Mouse (Mus musculus): ENCODE measurements at regions not wholly inside any gene's neighbourhood (a gene's known extent, or its start where the extent isn't known, plus 50 kb on each side); places are given as distances from the start of the nearest gene placed in this dataset.
A peak's percentile ranks its signal among the peaks of the same experiment; 100 is the strongest.

DNA sequence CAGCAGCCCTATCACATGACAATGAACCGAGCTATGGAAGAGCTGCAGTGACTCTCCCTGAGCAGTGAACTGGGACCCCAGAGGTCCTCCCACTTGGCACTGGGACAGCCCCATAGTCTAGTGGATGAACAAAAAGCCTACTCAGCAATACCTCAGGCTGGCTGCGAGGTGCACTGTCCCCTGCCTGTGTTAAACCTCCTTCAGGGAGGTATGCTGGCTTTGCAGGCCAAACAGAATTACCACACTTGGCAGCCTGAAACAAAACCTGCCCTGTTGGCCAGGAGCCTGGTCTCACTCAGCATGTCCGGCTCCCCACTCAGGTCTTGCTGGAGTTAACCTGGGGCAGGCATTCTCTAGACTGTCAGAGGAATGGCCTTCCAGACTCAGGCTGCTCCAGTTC, 189.9 kb upstream of the Ppp2r2d start:
- WGBS = 52% methylated on average over 3 of the region's 3 CpGs
- Histone ChIP-seq H3K4me3 (replicated peaks; ENCODE audit: low read length) (no peak overlapping the region), H3K9ac (ENCODE audit: low read length) (no peak overlapping the region; the same call in 1 of the 2 replicates), H3K4me1 (ENCODE audit: control insufficient read depth, insufficient read depth, low read length) (peaks cover 5% of the 10 kb centered on the region; the same call in 1 of the 2 replicates), H3K9me3 (replicated peaks; ENCODE audit: control insufficient read depth, low read length) (peaks cover 4% of the 10 kb centered on the region; the same call in 1 of the 2 replicates), H3K4me2 (ENCODE audit: low read depth, low read length) (no peak overlapping the region), H3K27me3 (ENCODE audit: control insufficient read depth, insufficient read depth, low read length) (no peaks in the 10 kb centered on the region), H3K36me3 (ENCODE audit: control insufficient read depth, insufficient read depth, low read length) (no peaks in the 10 kb centered on the region), H3K27ac (ENCODE audit: low read length) (no peak overlapping the region)
- ATAC-seq (ENCODE audit: insufficient read depth, low FRiP score) = 0 out of 2 replicates have a peak, but pooled peaks have one; percentile 13

DNA sequence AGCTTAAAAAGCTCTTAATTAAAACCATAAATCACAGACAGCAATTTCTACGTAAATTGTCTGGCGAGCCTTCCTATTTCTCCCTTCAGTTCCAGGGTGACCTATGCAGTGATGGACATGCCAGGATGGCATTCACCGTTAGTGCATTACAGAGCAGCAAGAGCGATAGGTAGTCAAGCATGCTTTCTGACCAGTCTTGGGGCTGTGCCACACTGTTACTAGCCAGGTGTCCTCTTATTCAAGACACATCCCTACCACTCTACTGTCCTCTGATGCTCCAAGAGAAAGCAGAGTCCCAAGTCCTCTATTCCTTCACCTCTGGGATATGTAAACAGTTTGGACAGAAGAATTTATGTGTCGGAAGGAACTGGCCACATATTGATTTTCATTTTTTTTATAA, 194.9 kb upstream of the Ppp2r2d start:
- Histone ChIP-seq H3K4me3 (replicated peaks; ENCODE audit: low read length) (no peak overlapping the region), H3K27ac (ENCODE audit: low read length) (no peak overlapping the region), H3K9me3 (replicated peaks; ENCODE audit: control insufficient read depth, low read length) (peaks cover 4% of the 10 kb centered on the region; the same call in 1 of the 2 replicates), H3K27me3 (ENCODE audit: control insufficient read depth, insufficient read depth, low read length) (no peaks in the 10 kb centered on the region), H3K4me2 (ENCODE audit: low read depth, low read length) (no peak overlapping the region), H3K4me1 (ENCODE audit: control insufficient read depth, insufficient read depth, low read length) (peaks cover 4% of the 10 kb centered on the region; the same call in 1 of the 2 replicates), H3K36me3 (ENCODE audit: control insufficient read depth, insufficient read depth, low read length) (no peaks in the 10 kb centered on the region), H3K9ac (ENCODE audit: low read length) (no peak overlapping the region)
- WGBS = 86% methylated on average over 5 of the region's 5 CpGs
- ATAC-seq (ENCODE audit: insufficient read depth, low FRiP score) = no peak

DNA sequence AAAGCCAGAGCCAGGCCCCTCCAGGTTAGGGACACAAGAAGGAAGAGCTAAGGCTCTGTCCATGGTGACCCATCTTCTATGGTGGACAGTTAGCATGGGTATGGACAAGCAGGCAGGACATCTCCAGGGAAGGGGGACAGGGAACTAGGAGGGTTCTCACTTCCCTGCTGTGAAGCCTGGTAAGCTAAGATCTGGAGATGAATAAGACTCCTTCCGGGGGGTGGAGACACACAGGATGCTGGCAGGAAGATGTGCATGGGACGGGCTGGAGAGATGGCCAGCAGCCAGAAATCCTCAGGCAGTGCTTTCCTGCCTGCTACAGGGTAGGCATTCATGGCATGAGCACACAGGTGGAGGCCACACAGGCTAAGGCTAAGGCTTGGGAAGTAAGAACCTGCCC, 198.2 kb upstream of the Ppp2r2d start:
- H3K27me3 ChIP-seq (ENCODE audit: control insufficient read depth, insufficient read depth, low read length) = no peaks in the 10 kb centered on the region
- no peak overlapping the region for H3K27ac ChIP-seq (ENCODE audit: low read length)
- no peak overlapping the region for H3K4me3 ChIP-seq (replicated peaks; ENCODE audit: low read length)
- 63% methylated on average over 2 of the region's 2 CpGs for WGBS
- no peak overlapping the region for H3K4me2 ChIP-seq (ENCODE audit: low read depth, low read length)
- peaks cover 3% of the 10 kb centered on the region; the same call in 1 of the 2 replicates for H3K9me3 ChIP-seq (replicated peaks; ENCODE audit: control insufficient read depth, low read length)
- H3K4me1 ChIP-seq (ENCODE audit: control insufficient read depth, insufficient read depth, low read length) = no peaks in the 10 kb centered on the region
- no peak overlapping the region for H3K9ac ChIP-seq (ENCODE audit: low read length)
- ATAC-seq (ENCODE audit: insufficient read depth, low FRiP score) = no peak
- no peaks in the 10 kb centered on the region for H3K36me3 ChIP-seq (ENCODE audit: control insufficient read depth, insufficient read depth, low read length)

DNA sequence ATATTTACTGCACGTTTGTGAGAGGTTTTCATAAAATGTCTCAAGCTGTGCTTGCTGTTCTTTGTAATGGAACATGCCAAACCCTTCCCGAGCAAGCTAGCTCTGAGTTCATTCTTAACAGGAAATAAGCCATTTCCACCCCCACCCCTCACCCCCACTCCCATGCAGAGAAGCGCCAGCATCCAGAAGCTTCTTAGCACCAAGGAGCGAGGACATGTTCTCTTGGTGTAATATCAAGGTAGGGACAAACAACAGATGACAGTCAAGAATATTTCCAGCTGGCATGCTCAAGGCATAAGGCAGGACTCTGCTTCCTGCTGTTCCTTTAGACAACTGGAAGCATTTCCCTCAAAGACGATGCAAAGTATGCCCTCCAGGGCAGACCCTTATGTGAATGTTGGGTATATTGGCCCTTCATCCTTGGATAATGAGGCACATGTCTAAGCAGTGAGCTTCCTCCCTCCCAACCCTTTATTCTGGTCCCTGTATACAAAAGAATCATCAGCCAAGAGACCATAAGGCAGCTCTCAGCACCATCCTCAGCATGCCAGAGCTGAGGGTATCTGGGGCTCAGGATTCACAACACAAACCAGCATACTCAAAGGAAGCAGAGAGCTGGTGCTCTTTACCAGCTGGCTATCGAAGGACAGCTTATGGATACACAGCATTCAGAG, 205.2 kb upstream of the Ppp2r2d start:
- Histone ChIP-seq H3K9me3 (replicated peaks; ENCODE audit: control insufficient read depth, low read length) (no peaks in the 10 kb centered on the region), H3K4me2 (ENCODE audit: low read depth, low read length) (no peak overlapping the region), H3K4me3 (replicated peaks; ENCODE audit: low read length) (no peak overlapping the region), H3K27me3 (ENCODE audit: control insufficient read depth, insufficient read depth, low read length) (no peaks in the 10 kb centered on the region), H3K4me1 (ENCODE audit: control insufficient read depth, insufficient read depth, low read length) (no peaks in the 10 kb centered on the region), H3K36me3 (ENCODE audit: control insufficient read depth, insufficient read depth, low read length) (no peaks in the 10 kb centered on the region), H3K9ac (ENCODE audit: low read length) (no peak overlapping the region), H3K27ac (ENCODE audit: low read length) (no peak overlapping the region)
- 67% methylated on average over 6 of the region's 6 CpGs for WGBS
- ATAC-seq (ENCODE audit: insufficient read depth, low FRiP score) = no peak

DNA sequence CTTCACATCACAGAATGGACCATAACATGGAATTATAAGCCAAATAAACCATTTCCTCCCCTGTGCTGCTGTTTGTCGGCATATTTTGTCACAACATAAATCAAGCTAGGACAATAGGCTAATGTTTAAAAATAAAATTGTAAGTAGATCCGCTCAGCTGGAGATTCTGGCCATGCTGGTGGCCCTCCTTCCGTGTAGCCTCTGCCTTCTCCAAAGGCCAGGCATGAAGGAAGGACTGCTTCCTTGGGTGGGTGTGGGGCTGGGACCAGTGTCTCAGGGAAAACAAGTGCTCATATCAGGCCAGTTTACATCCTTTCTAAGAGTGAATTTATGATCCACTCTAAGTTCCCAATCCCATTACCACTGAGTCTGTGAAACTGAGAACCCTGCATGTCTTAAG, 206.3 kb upstream of the Ppp2r2d start:
- no peaks in the 10 kb centered on the region for H3K9me3 ChIP-seq (replicated peaks; ENCODE audit: control insufficient read depth, low read length)
- H3K36me3 ChIP-seq (ENCODE audit: control insufficient read depth, insufficient read depth, low read length) = no peaks in the 10 kb centered on the region
- no peak overlapping the region for H3K9ac ChIP-seq (ENCODE audit: low read length)
- H3K4me3 ChIP-seq (replicated peaks; ENCODE audit: low read length) = no peak overlapping the region
- no peak for ATAC-seq (ENCODE audit: insufficient read depth, low FRiP score)
- 60% methylated on average over 3 of the region's 3 CpGs for WGBS
- H3K4me2 ChIP-seq (ENCODE audit: low read depth, low read length) = no peak overlapping the region
- no peak overlapping the region for H3K27ac ChIP-seq (ENCODE audit: low read length)
- no peaks in the 10 kb centered on the region for H3K4me1 ChIP-seq (ENCODE audit: control insufficient read depth, insufficient read depth, low read length)
- H3K27me3 ChIP-seq (ENCODE audit: control insufficient read depth, insufficient read depth, low read length) = no peaks in the 10 kb centered on the region

DNA sequence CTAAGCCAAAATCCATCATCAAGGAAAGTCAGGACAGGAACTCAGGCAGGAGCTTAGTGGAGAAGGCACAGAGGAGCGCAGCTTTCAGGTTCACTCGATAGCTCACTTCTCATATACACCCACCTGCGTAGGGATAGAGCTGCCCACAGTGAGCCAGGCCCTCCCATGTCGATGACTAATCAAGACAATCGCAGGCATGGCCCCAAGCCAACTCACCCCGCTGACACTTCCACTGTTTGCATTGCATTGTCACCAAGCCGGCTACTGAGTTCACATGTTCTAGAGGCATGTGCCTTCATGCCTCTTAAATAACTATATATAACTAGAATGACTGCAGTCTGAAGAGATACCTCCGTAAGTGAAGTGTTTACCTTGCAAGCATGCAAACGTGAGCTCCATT, 219.8 kb upstream of the Ppp2r2d start:
- Histone ChIP-seq H3K4me2 (ENCODE audit: low read depth, low read length) (no peak overlapping the region), H3K36me3 (ENCODE audit: control insufficient read depth, insufficient read depth, low read length) (no peaks in the 10 kb centered on the region), H3K4me3 (replicated peaks; ENCODE audit: low read length) (no peak overlapping the region), H3K27me3 (ENCODE audit: control insufficient read depth, insufficient read depth, low read length) (no peaks in the 10 kb centered on the region), H3K9me3 (replicated peaks; ENCODE audit: control insufficient read depth, low read length) (no peaks in the 10 kb centered on the region), H3K9ac (ENCODE audit: low read length) (no peak overlapping the region), H3K27ac (ENCODE audit: low read length) (no peak overlapping the region), H3K4me1 (ENCODE audit: control insufficient read depth, insufficient read depth, low read length) (no peaks in the 10 kb centered on the region)
- ATAC-seq (ENCODE audit: insufficient read depth, low FRiP score) = no peak
- 72% methylated on average over 9 of the region's 9 CpGs for whole genome bisulfite sequencing

DNA sequence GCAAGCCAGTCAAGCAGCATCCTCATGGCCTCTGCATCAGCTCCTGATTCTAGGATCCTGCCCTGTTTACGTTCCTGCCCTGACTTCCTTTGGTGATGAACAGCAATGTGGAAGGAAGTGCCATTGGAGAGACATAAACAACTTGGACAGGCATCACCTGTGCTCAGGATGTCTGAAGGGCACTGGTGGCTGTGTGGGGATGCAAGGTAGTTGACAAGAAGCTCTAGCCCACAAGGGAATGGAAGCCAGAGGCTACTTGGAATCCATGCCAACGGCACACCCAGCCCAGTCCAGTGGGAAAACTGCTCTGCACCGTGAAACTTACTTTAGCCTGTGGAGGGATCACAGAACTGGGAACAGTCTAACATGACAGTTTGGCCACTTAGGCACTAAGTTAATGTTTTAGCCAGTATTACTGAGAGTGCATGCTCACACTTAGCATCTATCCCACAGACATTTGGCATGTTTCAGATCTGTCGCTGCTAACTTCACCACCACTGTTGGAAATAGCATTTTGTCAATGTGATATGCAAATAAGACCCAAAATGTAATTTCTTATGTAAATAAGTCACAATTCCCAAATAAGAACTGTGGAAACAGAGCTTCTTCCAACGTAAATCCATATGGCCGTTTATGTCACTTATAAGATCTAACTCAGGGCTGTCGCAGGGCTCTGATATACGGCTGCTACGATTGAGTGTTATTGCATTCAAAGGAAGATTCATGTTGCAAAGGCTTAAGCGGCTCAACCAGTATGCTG, 223.5 kb upstream of the Tcerg1l start:
- H3K27ac ChIP-seq (ENCODE audit: low read length) = no peak overlapping the region
- H3K9ac ChIP-seq (ENCODE audit: low read length) = no peak overlapping the region
- no peak overlapping the region for H3K4me3 ChIP-seq (replicated peaks; ENCODE audit: low read length)
- no peak for ATAC-seq (ENCODE audit: insufficient read depth, low FRiP score)
- no peaks in the 10 kb centered on the region for H3K4me1 ChIP-seq (ENCODE audit: control insufficient read depth, insufficient read depth, low read length)
- no peaks in the 10 kb centered on the region for H3K27me3 ChIP-seq (ENCODE audit: control insufficient read depth, insufficient read depth, low read length)
- H3K4me2 ChIP-seq (ENCODE audit: low read depth, low read length) = no peak overlapping the region
- no peaks in the 10 kb centered on the region for H3K36me3 ChIP-seq (ENCODE audit: control insufficient read depth, insufficient read depth, low read length)
- no peaks in the 10 kb centered on the region for H3K9me3 ChIP-seq (replicated peaks; ENCODE audit: control insufficient read depth, low read length)
- WGBS = 69% methylated on average over 10 of the region's 10 CpGs

DNA sequence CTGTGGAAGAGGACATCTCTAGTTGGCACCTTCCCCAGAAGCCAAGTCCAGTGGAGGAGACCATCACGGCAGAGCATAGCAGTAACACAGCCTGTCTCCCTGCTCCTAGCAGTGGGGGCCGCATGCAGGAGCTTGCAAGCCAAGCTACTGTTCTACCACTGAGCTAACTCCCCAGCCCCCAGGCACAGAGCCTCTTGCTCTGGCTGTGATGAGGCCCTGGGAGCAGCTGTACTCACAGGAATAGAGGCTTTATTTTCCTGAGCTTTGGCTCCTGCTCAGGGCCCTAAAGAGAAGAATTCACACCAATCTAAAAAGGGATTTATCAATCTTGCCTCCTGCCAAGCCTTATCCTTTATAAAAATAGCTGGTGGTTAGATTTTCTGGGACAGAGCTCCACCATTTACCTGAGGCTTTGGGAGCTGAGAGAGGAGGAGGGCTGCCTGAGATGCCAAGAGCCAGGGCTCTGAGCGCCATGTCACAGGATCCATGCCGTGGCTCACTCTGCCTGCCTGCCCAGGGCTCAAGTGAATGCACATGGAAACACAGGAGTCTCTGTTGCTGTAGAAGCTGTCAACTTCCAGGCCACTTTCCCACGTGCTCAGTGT, 222.7 kb upstream of the Tcerg1l start:
- WGBS = 69% methylated on average over 5 of the region's 5 CpGs
- no peak overlapping the region for H3K4me2 ChIP-seq (ENCODE audit: low read depth, low read length)
- no peak overlapping the region for H3K27ac ChIP-seq (ENCODE audit: low read length)
- no peaks in the 10 kb centered on the region for H3K36me3 ChIP-seq (ENCODE audit: control insufficient read depth, insufficient read depth, low read length)
- H3K4me3 ChIP-seq (replicated peaks; ENCODE audit: low read length) = no peak overlapping the region
- no peaks in the 10 kb centered on the region for H3K27me3 ChIP-seq (ENCODE audit: control insufficient read depth, insufficient read depth, low read length)
- H3K9me3 ChIP-seq (replicated peaks; ENCODE audit: control insufficient read depth, low read length) = no peaks in the 10 kb centered on the region
- no peak overlapping the region for H3K9ac ChIP-seq (ENCODE audit: low read length)
- ATAC-seq (ENCODE audit: insufficient read depth, low FRiP score) = no peak
- H3K4me1 ChIP-seq (ENCODE audit: control insufficient read depth, insufficient read depth, low read length) = no peaks in the 10 kb centered on the region

DNA sequence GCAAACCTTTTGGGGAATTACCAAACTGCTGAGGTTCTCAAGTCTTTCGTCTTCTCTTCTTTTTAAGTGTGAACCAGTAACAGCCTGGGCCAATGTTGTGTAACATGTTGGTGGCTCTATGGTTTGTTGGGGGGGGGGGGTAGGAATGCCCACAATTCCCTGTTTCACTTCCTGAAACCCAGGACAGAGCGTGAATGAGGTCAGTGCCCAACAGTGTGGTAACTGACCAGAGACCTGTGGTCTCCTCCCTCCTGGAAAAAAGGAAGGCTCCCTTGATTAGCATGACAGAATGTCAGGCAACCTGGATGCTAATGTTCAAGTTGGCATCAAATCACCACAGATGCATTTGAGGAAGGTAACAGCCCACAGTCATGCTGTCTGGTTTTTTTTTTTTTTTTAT, 218.9 kb upstream of the Tcerg1l start:
- H3K9ac ChIP-seq (ENCODE audit: low read length) = no peak overlapping the region
- no peaks in the 10 kb centered on the region for H3K9me3 ChIP-seq (replicated peaks; ENCODE audit: control insufficient read depth, low read length)
- H3K27me3 ChIP-seq (ENCODE audit: control insufficient read depth, insufficient read depth, low read length) = no peaks in the 10 kb centered on the region
- ATAC-seq (ENCODE audit: insufficient read depth, low FRiP score) = no peak
- H3K4me1 ChIP-seq (ENCODE audit: control insufficient read depth, insufficient read depth, low read length) = no peaks in the 10 kb centered on the region
- H3K36me3 ChIP-seq (ENCODE audit: control insufficient read depth, insufficient read depth, low read length) = no peaks in the 10 kb centered on the region
- WGBS = 77% methylated on average over 2 of the region's 2 CpGs
- H3K27ac ChIP-seq (ENCODE audit: low read length) = no peak overlapping the region
- H3K4me2 ChIP-seq (ENCODE audit: low read depth, low read length) = no peak overlapping the region
- H3K4me3 ChIP-seq (replicated peaks; ENCODE audit: low read length) = no peak overlapping the region
